Mouse (Mus musculus) adrenal gland, adult 8-10 months (tissue): ENCODE measurements around the gene Kcna2. TPM values are rescaled to one million over a fixed set of nuclear protein-coding genes. Genes with fewer than 3 reads are reported as not detected.

Experiments
- DNase-seq: peaks from one replicate; pipeline ENCODE4 v3.0.0; 2022
- total RNA-seq, 4 experiments: library from RNA; stranded (reverse); gene quantifications; 2 replicates each; pipeline ENCODE4 v1.2.4; 2022

Kcna2 gene
- total RNA-seq: 1 to 10 TPM in 2 of 4 experiments, under 1 TPM in 2; 0.61 to 2.3 (median 1.1) TPM

- DNase-seq: no peak
Observed at GRCm38 (mm10) chr3:107100811-107101455, at the start of gene Kcna2. Kcna2 (plus strand) TSS chr3:107101146.

- no peak for DNase-seq
Observed at GRCm38 (mm10) chr3:107061468-107061867, 39.5 kb upstream of the Kcna2 start.

GRCm38 (mm10) chr3:107062771-107063170 is 38.2 kb upstream of the Kcna2 start:
- DNase-seq: no peak

GRCm38 (mm10) chr3:107065510-107066095 is 35.3 kb upstream of the Kcna2 start:
- DNase-seq: no peak

- DNase-seq: no peak
Observed at GRCm38 (mm10) chr3:107066165-107066850, 34.6 kb upstream of the Kcna2 start.

GRCm38 (mm10) chr3:107067245-107067644 is 33.7 kb upstream of the Kcna2 start:
- DNase-seq: no peak

GRCm38 (mm10) chr3:107073863-107074262 is 27.1 kb upstream of the Kcna2 start:
- no peak for DNase-seq

GRCm38 (mm10) chr3:107075705-107076104 is 25.2 kb upstream of the Kcna2 start:
- no peak for DNase-seq

GRCm38 (mm10) chr3:107076658-107077057 is 24.3 kb upstream of the Kcna2 start:
- no peak for DNase-seq

GRCm38 (mm10) chr3:107077101-107077500 is 23.8 kb upstream of the Kcna2 start:
- no peak for DNase-seq

- DNase-seq: no peak
Observed at GRCm38 (mm10) chr3:107080803-107081202, 20.1 kb upstream of the Kcna2 start.

GRCm38 (mm10) chr3:107081227-107081626 is 19.7 kb upstream of the Kcna2 start:
- DNase-seq: no peak

GRCm38 (mm10) chr3:107084586-107084985 is 16.4 kb upstream of the Kcna2 start:
- DNase-seq: no peak

- DNase-seq: no peak
Observed at GRCm38 (mm10) chr3:107087410-107087809, 13.5 kb upstream of the Kcna2 start.

- DNase-seq: no peak
Observed at GRCm38 (mm10) chr3:107088820-107089219, 12.1 kb upstream of the Kcna2 start.

GRCm38 (mm10) chr3:107089475-107089874 is 11.5 kb upstream of the Kcna2 start:
- DNase-seq: no peak

GRCm38 (mm10) chr3:107090001-107090400 is 10.9 kb upstream of the Kcna2 start:
- DNase-seq: no peak

- no peak for DNase-seq
Observed at GRCm38 (mm10) chr3:107090403-107091150, 10.4 kb upstream of the Kcna2 start.

GRCm38 (mm10) chr3:107094028-107094427 is 6.9 kb upstream of the Kcna2 start:
- no peak for DNase-seq

- no peak for DNase-seq
Observed at GRCm38 (mm10) chr3:107096269-107096731, 4.6 kb upstream of the Kcna2 start.

GRCm38 (mm10) chr3:107099866-107100265 is 1.1 kb upstream of the Kcna2 start:
- DNase-seq: no peak

- no peak for DNase-seq
Observed at GRCm38 (mm10) chr3:107101456-107101786, 475 bp downstream of the Kcna2 start.
